Mouse (Mus musculus) cerebellum, postnatal 36 days (tissue): ENCODE measurements at regions not wholly inside any gene's neighbourhood (a gene's known extent, or its start where the extent isn't known, plus 50 kb on each side); places are given as distances from the start of the nearest gene placed in this dataset.

Experiments
- DNase-seq, 2 experiments: peaks; one replicate each; pipeline ENCODE4 v3.0.0; 2021 to 2022; ENCODE audit warnings: mixed read lengths in 2 of 2

DNA sequence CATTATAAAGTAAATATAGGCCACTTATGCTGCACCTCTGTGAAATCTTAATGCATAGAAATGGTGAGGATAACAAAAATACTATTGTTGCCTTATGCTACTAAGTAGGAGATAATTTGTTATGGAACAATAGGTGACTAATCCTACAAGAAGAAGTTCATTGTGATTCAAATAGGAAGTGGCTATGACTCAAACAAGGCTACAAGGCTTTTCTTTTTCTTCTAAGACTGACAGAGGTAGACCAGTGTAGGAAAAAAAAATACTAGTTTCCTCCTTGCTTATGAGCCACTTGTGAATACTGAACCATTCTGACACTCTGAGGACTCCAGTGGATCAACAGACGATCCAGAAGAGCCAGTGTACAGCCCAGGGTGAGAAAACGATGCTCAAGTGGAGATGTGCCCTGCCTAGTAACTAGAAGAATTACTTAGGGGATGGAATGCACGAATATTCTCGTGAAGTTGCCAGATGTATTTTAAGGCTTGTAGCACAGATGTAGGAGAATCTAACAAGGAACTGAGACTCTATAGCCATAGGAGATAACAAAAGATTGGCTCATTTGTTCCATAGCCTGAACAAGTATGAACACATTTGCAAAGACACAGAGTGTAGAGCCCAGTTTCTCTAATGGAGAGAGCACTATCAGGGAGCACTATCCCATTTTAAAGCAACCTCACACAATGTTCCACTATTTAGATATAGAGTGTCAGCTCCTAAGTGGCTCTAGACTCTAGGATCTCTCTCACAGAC, 60.3 kb downstream of the Fzd1 start:
- DNase-seq: no peak

DNA sequence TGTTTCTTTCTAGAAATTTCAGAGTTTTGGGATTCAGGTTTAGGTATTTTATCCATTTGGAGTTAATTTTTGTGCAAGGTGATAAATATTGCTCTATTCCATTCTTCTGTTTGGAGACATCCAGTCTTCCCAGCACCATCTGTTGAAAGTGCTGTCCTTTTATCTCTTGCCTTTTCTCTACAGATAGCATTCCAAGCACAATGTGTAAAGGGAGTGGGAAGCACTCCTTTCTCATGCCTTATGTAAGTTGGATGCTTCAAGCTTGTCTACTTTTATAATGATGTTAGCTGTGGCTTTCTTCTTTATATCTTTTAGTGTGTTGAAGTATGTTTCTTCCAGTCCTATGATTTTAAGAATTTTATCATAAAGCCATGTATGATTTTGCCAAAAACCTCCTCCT, 61.1 kb downstream of the Fzd1 start:
- no peak for DNase-seq

DNA sequence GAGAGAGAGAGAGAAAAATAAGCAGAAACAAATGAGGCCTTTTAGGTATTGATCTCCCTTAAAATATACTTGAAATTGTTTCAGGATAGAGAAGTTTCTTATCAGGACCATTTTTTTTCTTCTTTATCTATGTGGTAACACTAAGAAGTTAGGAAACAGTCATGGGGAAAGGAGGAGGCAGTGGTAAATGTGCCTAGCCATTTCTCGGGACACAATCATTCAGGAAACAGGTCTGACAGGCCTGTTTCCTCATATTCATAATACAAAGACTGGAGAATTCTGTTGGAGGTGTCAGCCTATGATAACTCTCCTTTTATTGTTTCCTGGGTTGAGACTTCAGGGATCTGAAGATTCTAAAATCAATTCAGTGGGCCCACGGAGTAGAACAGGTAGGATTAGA, 68.7 kb downstream of the Fzd1 start:
- no peak for DNase-seq

DNA sequence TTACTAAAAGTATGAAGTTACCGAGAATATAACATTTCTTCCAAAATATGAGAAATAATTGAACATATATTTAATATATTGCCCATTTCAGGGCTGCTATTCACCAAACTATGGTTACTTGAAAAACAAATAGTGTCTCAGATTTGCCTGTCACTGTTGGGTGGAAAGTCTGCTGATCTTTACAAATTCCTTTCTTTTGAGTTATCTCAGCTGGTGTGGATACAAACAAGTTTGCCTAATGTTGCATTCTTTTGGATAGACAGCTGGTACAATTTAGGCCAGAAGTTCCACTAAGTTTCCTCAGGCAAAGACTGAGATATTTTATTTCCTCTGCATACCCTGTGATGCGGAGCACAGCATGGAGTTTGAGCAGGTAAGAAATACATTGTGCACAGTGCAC, 82.5 kb downstream of the Fzd1 start:
- no peak for DNase-seq

DNA sequence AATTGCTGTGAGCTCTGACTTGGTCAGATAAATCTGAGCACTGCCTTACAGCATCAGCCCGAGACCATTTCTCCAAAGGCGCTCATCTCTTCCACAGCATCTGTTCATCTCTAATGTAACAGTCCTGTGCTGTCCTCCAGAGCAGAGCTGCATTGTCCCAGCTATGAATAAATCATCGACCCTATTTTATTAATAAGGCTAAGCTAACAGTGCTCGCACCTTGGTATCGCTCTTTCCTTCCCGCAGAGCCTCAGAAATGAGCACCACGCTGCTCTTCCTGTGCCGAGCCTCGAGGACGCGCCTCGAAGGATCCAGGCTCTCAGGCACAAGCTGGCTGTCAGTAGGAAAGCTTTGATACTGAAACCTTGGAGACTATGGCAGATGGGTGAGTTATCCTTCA, 91.5 kb downstream of the Fzd1 start:
- no peak for DNase-seq

DNA sequence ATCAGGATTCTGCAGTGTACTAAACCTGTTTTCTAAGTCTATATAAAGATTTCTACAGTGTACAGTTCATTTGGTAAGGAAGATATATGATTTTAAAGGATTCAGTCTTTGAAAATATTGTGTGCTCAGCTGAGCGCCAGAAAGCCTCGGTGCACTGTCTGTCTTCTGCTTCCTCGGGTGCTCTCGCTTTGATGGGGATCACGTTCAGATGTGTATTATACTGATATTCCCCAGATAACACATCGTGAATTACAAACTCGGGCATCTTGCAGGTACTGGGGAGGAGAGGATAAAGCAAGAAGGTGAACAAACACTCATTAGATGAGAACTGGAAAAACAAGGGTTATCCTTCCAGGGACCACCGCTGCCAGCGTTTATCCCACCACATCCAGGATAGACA, 91.9 kb downstream of the Fzd1 start:
- DNase-seq: no peak

DNA sequence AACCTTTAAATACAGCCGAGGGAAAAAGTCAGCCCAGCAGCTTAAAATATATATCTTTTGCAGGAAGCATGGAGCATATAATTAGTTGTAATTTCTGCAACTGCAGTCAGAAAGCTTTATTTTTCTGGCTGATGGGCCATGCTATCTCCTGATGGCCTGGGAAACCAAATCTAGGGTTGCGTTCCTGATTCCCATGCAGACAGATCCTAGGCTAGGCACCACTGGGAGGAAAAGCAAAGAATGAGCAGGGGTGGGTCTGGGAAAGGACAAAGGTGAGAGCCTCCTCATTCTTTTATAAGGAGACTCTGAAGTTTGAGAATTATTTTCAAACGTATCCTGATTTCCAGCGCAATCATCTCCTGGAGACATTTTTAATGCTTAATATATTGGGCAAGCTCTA, 92.9 kb downstream of the Fzd1 start:
- no peak for DNase-seq

DNA sequence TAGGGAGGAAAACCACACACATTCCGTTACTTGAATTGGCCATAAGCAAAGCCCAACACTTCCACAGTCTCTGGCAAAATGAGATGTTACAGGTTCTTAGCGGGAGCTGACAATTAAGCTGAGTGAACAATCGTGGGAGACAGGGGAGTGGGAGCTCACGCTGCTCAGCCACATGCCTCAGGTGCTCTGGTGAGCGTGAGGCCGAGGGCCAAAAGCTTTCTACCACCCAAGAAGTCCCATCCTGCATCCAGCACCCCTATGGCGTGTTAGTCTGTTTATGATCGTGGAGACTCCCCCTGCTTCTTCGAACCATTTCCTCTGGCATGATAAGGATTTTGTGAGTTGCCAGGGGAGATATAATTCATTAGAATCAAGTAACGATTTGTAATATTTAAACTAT, 93.3 kb downstream of the Fzd1 start:
- peak; percentile 30 to 35 for DNase-seq

DNA sequence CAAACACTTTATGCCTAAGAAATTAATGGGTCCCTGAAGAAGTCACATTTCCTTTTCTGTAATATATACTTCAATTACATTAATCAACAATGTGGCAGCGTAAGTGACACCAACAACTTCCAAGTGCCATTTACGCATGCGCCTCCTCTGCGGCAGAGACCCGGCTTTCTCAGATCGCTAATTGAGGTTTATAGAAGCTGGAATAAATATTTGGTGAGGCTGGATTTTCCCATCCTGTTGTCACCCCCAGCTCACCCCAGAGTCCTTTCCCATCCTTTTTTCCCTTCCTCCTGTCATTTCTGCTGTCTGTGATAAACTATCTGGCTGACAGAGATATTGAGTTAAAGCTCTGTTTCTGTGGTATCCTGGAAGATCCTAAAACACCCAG, 95.6 kb downstream of the Fzd1 start:
- DNase-seq: no peak

DNA sequence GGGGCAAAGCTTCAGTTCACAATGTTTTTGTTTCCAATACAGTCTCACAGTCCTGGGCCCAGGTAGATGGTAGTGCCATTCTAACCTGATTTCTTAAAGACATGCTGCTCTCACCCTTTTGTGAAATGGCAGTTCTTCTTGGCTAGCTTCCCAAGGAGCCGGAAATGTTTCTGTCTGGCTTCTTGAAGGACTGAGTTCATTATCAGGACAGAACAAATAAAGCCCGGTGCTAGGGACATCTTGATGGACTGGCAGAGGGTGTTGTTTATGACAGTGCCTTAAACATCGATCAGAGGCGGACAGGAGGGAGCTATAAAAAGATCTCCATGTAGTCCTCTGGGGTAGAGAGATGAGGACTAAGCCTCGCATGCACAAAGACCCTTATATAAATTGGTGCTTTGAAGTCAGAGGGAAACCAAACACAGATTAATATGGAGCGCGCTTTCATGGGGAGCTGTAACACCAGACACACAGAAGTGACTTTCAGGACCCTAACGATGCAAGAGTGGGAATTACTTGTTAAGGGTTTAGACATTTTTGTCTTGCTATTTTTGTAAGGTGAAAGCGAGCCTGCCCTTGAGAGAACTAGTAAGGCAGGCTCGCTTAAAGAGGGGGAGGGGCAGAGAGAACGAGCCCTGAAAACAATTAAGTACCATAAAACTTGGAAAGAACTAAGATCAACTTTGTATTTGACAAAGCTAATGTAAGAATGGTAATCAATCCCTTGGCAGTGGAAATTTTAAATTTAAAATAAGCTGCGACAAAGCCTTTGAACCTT, 96.2 kb downstream of the Fzd1 start:
- DNase-seq: no peak

DNA sequence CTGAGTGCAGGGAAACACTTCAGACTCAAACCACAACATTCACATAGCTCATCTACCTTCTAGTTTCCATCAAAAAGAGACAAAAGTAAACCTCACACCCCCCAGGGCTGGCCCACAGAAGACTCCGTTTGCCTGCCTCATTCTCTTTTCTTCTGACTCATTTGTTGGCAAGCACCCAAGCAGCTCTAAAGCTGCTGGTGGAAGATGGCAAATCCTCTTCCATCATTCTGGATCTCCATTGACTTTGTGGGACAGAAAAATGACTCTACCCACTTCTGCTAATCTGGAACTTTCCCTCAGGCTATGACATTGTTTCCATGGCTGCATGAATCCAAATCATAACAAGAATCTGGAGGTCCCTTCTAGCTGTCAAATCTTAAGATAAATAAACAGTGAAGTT, 99.9 kb downstream of the Fzd1 start:
- DNase-seq: no peak

DNA sequence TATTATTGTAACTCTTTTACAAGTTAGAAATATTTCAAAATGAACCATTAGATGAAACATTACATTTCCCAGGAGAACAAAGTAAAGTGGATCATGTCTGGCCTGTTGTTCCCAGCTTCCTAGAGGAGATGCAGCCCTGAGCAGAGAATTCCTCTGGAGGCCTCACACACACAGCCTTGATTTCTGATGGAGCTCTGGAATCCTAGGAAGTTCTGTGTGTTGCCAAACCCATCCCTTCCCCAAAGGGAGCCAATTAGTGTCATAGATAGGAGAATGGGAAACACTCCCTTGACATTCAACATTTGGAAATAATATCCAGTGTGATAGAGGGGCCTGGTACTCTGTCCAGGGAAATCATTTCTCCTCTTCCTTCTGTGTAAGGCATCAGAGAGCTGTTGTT, 103.6 kb downstream of the Fzd1 start:
- DNase-seq: no peak

DNA sequence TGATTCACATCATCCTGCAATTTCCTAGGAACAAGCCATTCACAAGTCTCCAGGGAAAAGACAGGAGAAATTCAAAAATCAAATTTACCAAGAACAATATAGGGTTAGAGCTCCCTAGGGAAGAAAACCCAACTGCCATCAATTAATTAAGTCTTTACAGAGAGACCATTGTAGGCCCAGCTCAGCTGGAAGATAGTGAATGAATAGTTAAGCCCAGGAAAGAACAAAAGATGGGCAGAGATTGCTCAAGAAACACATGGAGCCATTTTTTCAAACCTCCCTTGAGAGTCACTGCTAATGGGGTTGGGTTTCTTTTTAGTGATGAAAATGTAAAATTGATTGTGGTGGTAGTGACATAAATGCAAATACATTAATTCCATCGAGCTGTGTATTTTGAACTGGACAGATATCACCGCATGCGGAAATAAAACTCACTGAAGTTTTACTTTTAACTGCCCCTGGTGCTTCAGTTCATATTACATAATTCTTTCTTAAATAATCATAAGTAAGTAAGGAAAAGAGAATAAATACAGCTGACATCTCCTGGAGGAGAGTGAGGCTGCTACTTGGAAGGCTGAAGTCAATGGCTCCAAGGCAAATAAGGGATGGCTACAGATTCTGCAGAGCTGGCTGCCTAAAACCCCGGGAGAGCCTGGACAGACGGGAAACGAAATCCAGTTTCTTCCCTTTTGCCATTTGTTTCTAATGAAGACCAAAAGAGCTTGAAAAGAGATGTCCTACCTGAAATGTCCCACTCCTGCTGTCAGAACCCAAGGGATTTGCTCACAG, 106.5 kb downstream of the Fzd1 start:
- no peak for DNase-seq

DNA sequence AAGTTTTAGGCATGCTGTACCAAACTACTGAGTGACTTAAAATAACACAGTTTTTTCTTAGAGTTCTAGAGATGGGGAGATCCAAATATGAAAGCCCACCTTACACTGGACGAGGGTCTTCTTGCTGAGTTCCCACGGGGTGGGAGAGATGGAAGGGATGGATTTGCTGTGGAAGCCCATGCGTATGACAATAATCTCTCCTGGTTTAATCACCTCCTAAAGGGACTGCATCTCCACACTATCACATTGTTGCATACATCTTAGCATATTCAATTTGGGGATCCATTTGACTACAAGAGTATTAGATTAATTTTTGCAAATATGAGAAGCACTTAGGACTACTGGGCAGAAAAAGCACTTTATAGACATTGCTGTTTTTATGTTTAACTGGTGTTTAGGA, 107.1 kb downstream of the Fzd1 start:
- DNase-seq: no peak

DNA sequence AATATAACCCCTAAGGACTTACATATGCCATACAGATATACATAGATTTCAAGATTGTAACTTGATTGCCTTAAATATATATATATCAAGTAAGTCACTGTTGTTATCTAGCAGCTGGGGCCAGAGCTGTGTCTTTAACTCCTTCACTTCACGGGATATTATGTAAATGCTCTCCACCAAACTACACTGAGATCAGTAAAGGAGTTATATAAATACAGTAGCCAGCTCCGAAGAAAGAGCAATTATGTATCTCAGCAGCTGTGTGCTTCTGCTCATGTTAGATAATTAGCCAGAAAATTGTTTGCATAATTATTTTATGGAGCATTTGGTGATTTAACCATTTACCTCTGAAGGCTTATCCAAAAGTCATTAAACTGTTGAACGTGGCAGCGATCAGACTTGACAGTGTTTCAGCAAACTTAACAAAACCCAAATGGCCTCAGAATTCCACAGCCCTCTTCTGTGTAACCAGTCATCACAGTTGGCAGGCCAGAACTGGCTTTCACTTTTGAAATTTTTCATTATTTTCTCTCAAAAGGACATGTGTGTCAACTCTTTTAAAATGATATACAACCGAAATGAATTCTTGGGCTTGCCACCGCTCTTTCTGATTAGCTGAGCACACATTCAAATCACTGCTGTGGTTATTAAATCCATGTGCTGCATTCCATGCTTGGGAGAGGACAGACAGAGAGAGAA, 107.8 kb downstream of the Fzd1 start:
- DNase-seq: no peak

DNA sequence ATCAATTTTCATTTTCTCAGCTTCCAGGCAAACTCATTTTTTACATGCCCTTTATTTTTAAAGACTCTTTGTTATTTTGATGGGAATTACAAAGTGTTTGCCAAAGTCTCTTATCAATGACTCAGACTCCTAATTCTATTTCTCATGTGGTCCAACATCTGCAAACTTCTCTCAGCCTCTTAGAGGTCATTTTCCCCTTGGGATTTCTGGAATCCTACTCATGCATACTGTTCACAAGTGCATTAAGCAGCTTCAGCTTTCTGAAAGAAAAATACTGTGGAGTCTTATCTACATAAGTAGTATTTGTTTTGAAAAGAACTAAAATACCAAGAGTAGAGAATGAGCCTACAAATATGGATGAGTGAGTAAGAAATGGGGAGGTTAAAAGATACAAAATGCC, 116.8 kb downstream of the Fzd1 start:
- DNase-seq: no peak

DNA sequence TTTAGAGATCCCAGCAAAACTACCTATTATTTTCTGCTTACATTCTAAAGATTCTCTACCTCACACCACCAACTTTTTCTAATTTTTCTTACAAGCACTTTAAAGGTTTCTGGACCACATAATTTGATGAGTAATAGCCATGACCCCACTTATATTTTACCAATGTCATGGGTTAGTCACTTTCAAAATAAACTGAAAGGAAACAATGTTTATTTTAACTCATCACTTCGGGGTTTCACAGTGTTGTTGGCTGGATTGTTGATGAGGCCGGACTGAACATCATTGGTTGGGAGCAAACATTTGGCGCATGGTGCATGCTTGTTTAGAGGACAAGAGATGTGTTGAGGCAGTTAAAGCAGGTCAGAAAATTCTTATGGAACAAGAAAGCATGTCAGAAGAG, 124.1 kb downstream of the Fzd1 start:
- no peak for DNase-seq

DNA sequence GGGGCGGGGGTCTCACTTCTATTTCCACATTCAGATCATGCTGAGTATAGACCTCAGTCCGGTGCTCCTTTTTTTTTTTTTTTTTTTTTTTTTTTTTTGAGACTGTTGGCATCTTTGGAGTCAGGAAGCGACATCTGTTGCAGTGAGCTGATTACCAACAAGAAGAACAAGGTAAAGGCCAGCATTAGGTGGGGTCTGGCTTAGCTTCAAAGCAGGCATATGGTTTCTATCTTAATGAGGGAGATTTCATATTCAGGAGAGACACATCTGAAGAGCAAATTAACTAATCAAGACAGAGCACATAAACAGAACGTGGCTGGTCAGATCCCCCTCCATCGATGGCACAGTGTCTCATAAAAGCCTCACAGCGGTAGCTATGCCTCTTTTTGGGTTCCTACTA, 132.6 kb downstream of the Fzd1 start:
- DNase-seq: no peak

DNA sequence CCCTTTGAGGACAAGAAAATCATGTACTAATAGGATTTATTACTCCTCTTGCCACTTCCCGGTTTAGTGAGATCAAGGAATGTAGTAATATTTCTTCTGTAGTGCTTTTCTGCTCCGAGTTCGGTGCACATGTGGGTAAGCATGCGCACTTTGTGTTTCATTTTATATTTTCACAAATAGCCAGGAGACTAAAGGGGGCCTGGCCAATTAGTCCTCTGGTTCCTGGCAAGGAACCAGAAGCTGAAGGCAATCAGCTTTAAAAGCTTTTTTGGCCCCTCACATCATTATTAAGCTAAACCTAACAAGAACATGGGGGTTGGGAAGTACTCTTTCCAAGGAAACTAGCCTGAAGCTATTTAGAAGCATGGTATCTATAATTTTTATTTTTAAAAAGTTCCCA, 134.2 kb downstream of the Fzd1 start:
- no peak for DNase-seq

DNA sequence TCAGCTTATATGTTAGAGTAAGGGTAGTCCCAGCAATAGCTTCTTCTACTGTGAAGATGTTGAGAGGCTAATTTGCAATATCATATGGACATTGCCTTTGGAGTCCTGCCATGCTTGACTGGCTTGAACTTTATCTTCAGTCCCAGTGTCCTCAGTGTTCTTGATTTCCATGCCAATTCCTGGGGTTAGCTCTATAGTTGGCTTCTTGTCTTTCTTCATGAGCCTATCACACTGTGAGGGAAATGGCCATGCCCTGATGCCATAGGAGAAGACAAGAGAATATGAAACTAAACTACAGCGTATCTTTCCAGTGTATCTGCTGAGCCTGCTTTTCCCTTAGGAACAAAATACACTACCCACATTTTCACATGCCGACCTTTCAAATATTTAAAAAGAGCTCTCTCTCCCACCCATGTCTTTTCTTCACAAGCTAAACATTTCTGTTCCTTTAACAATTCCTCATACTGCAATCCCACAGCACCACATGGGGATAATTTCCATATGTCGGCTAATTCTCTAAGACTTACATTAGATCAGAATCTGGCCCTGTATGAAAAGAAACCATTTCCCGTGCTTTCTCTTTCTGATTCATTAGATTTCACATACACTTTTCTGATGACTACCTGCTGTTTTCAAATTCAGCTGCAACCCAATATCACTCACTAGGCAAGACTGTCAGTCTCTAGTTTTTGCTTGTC, 137.2 kb downstream of the Fzd1 start:
- peak in 1 of 2 experiments; percentile 20 for DNase-seq

DNA sequence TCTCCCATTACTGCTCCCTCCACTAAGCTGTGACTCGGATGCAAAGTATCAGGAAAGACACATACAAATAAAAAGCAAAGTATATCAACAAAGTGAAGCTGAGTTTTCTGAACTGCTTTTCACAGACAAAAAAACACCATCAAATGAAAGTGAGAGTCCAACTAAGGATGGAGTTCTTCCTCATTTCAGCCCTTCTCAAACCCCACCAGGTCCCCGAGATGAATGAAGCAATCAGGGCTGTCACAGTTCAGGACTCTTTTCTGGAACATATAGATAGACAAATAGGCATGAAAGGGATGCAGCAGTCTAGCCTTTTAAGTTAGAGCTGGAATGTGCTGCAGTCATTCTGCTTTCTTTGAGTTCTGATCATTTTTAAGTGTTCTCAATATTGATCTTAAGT, 142.6 kb downstream of the Fzd1 start:
- no peak for DNase-seq

DNA sequence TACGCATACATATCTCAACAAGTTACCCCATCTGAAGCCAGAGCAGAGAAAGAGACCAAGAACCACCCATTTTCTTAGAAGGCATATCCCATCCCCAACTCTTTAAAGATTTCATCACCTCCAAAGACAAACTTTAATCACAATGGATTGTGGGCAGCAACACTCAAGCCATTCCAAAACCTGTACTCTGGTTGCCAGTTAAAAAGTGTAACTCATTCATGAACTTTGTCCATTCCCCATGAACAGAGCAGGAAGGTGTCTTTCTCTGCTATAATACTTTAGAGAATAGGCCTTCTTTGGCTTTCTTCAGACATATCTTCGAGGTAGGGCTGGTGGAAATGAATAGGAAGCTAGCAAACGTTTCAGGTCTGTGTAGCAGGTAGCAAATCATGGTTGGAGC, 160.4 kb downstream of the Fzd1 start:
- DNase-seq: no peak

DNA sequence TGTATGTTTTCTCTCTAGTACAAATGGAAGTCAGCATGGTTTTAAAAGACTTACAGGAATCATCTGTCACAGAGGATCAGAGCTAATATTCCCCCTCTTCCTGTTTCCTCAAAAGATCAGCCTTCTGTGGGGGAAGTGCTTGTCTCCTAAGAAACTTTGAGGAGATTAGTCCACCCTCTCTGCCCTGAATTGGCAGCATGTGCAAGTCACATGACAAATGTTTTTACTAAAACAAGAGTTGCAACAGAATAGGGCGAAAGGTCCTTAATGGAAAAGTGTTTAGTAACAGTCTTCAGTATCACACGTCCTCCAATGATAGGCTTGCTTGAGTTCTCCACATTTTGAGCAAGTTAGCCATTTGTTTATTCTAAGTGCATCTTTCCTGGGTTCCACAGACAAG, 162.8 kb downstream of the Fzd1 start:
- DNase-seq: no peak
